Mouse (Mus musculus): ENCODE measurements around the gene Gm4869. TPM values are rescaled to one million over a fixed set of nuclear protein-coding genes. Genes with fewer than 3 reads are reported as not detected.
"Not testable (repeated sequence)": the region's sequence is repeated elsewhere in the genome, so short reads cannot be mapped to it uniquely, and the experiment has no call there.

Gm4869 gene
- polyA plus RNA-seq, 1 experiment = not detected

- no peak for DNase-seq (ENCODE audit: low read depth)
Observed at GRCm38 (mm10) chr5:140464943-140465342, 19.5 kb downstream of the Gm4869 start.

- DNase-seq (ENCODE audit: low read depth) = no peak
Observed at GRCm38 (mm10) chr5:140472336-140472735, 26.9 kb downstream of the Gm4869 start.

- DNase-seq (ENCODE audit: low read depth) = no peak
Observed at GRCm38 (mm10) chr5:140481458-140481857, 36.0 kb downstream of the Gm4869 start.

GRCm38 (mm10) chr5:140491142-140491541, 45.7 kb downstream of the Gm4869 start:
- no peak for DNase-seq (ENCODE audit: low read depth)

GRCm38 (mm10) chr5:140492684-140493233, 47.3 kb downstream of the Gm4869 start:
- no peak for DNase-seq (ENCODE audit: low read depth)

GRCm38 (mm10) chr5:140498176-140498575, 52.7 kb downstream of the Gm4869 start:
- no peak for DNase-seq (ENCODE audit: low read depth)

- DNase-seq (ENCODE audit: low read depth) = no peak
Observed at GRCm38 (mm10) chr5:140500736-140501135, 55.3 kb downstream of the Gm4869 start.

- DNase-seq (ENCODE audit: low read depth) = no peak
Observed at GRCm38 (mm10) chr5:140501982-140502836, 56.8 kb downstream of the Gm4869 start.

GRCm38 (mm10) chr5:140502925-140503324, 57.5 kb downstream of the Gm4869 start:
- not testable (repeated sequence) for DNase-seq (ENCODE audit: low read depth)

- DNase-seq (ENCODE audit: low read depth) = peak; percentile 93
Observed at GRCm38 (mm10) chr5:140505208-140505780, 59.8 kb downstream of the Gm4869 start, which contains the start of gene Chst12. Chst12 (plus strand) TSS chr5:140505550.

GRCm38 (mm10) chr5:140506096-140506794, 60.8 kb downstream of the Gm4869 start:
- no peak for DNase-seq (ENCODE audit: low read depth)

GRCm38 (mm10) chr5:140507466-140508208, 62.2 kb downstream of the Gm4869 start:
- DNase-seq (ENCODE audit: low read depth) = no peak

GRCm38 (mm10) chr5:140508686-140509085, 63.2 kb downstream of the Gm4869 start:
- no peak for DNase-seq (ENCODE audit: low read depth)

GRCm38 (mm10) chr5:140509204-140509603, 63.8 kb downstream of the Gm4869 start:
- DNase-seq (ENCODE audit: low read depth) = no peak

- no peak for DNase-seq (ENCODE audit: low read depth)
Observed at GRCm38 (mm10) chr5:140510012-140511000, 64.9 kb downstream of the Gm4869 start.

GRCm38 (mm10) chr5:140513921-140514320, 68.5 kb downstream of the Gm4869 start:
- no peak for DNase-seq (ENCODE audit: low read depth)

- DNase-seq (ENCODE audit: low read depth) = no peak
Observed at GRCm38 (mm10) chr5:140514799-140515486, 69.5 kb downstream of the Gm4869 start.

- DNase-seq (ENCODE audit: low read depth) = no peak
Observed at GRCm38 (mm10) chr5:140517159-140517920, 71.9 kb downstream of the Gm4869 start.

GRCm38 (mm10) chr5:140517921-140518230, 72.4 kb downstream of the Gm4869 start:
- DNase-seq (ENCODE audit: low read depth) = no peak

Data from gonadal fat pad, adult 2 months (tissue).